Mouse (Mus musculus) bone marrow, adult 2 months (tissue): ENCODE measurements at regions not wholly inside any gene's neighbourhood (a gene's known extent, or its start where the extent isn't known, plus 50 kb on each side); places are given as distances from the start of the nearest gene placed in this dataset.

Source experiments
- H3K27ac ChIP-seq: fragments of 200-500 bp; 2 replicates; pipeline ENCODE4 v1.5.1; 2012; ENCODE audit warnings: low read depth, mild to moderate bottlenecking, control low read depth, inconsistent platforms, low read length; ENCODE audit not compliant: control insufficient read depth, poor library complexity, insufficient read depth
- H3K4me1 ChIP-seq: fragments of 200-500 bp; 2 replicates; pipeline ENCODE4 v1.6.1; 2011; ENCODE audit warnings: low read length; ENCODE audit not compliant: control insufficient read depth, insufficient read depth
- H3K4me3 ChIP-seq: fragments of 200-500 bp; replicated peaks from 2 replicates; pipeline ENCODE3; 2011; ENCODE audit warnings: mild to moderate bottlenecking, low read depth, low read length, control low read depth; ENCODE audit not compliant: control insufficient read depth
- CTCF ChIP-seq: fragments of 200-500 bp; IDR thresholded peaks from 2 replicates; pipeline ENCODE4 v1.5.1; 2011; ENCODE audit warnings: low read length, control low read depth; ENCODE audit not compliant: control insufficient read depth, insufficient read depth
- POLR2A ChIP-seq: fragments of 200-500 bp; IDR thresholded peaks from 2 replicates; pipeline ENCODE4 v1.6.1; 2011; ENCODE audit warnings: low read depth, mild to moderate bottlenecking, control low read depth, low read length, borderline replicate concordance; ENCODE audit not compliant: control insufficient read depth
- WGBS: fragments of 180-500 bp; shearing (Covaris S2); methylation state at CpG from one replicate; pipeline ENCODE4 v1.1.7; 2018; 5-methylcytosine and 5-hydroxymethylcytosine counted together

GRCm38 (mm10) chr16:92883821-92884272 is 57.9 kb upstream of the Runx1 start:
- TF ChIP-seq POLR2A (no peak), CTCF (no peak)
- WGBS: 4% methylated on average over 12 of the region's 12 CpGs

GRCm38 (mm10) chr16:92880356-92881043 is 54.6 kb upstream of the Runx1 start:
- 31% methylated on average over 3 of the region's 3 CpGs for WGBS
- H3K4me1 ChIP-seq: peaks cover 5% of the 10 kb centered on the region; the same call in 1 of the 2 replicates
- no peak overlapping the region for H3K4me3 ChIP-seq
- TF ChIP-seq CTCF (no peak), POLR2A (no peak)
- H3K27ac ChIP-seq: no peak overlapping the region

More at GRCm38 (mm10) chr16:92883821-92884272, 57.9 kb upstream of the Runx1 start:
- H3K4me1 ChIP-seq: peaks cover 5% of the 10 kb centered on the region; the same call in 1 of the 2 replicates
- no peak overlapping the region for H3K4me3 ChIP-seq
- H3K27ac ChIP-seq: peak overlapping the region; percentile 1; the same call in 1 of the 2 replicates

- 88% methylated on average over 10 of the region's 10 CpGs for whole genome bisulfite sequencing
- no peak overlapping the region for H3K27ac ChIP-seq
- TF ChIP-seq CTCF: no peak
- TF ChIP-seq POLR2A: no peak
- no peak overlapping the region for H3K4me3 ChIP-seq
- peaks cover 7% of the 10 kb centered on the region for H3K4me1 ChIP-seq
Observed at GRCm38 (mm10) chr16:92878081-92878480, 52.1 kb upstream of the Runx1 start.
